Mouse (Mus musculus) cortical plate, adult 2 months (tissue): ENCODE results near the gene Gm3336.

Experiments used
- CTCF ChIP-seq: fragments of 200-500 bp; IDR thresholded peaks from 2 replicates; pipeline ENCODE4 v1.5.1; 2011; ENCODE audit warnings: mild to moderate bottlenecking, control low read depth, low read length; ENCODE audit not compliant: insufficient read depth; ENCODE audit errors: extremely low read depth
- POLR2A ChIP-seq: fragments of 200-500 bp; IDR thresholded peaks from 2 replicates; pipeline ENCODE4 v1.6.1; 2011; ENCODE audit warnings: mild to moderate bottlenecking, low read length, control low read depth; ENCODE audit not compliant: insufficient read depth; ENCODE audit errors: extremely low read depth

DNA sequence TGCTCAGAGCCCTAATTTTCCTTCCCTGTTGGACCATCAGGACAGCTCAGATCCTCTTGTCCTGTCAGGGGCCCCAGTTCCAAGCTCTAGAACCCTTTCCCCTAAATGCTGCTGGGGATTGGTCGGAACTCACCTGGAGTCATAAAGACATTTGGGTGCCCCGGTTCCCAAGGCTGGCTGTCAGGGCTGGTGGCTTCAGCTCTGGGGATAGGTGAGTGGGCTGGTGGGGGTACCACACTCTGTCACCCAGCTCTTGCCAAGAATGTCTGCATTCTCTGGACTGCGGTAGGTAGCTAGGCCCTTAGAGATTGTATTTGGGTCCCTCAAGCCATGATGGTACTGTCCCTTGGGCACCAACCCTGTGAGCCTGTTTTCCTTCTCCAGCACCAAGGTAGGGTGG, 15.1 kb upstream of the Gm3336 start, which contains the start of gene Iqcn:
- TF ChIP-seq CTCF (no peak), POLR2A (no peak)
